Mouse (Mus musculus) forebrain, embryonic 14.5 days (tissue): ENCODE results near the gene Nek3. TPM values are rescaled to one million over a fixed set of nuclear protein-coding genes. Genes with fewer than 3 reads are reported as not detected.
"Not testable (repeated sequence)": the region's sequence is repeated elsewhere in the genome, so short reads cannot be mapped to it uniquely, and the experiment has no call there.

ENCODE experiments used
- ATAC-seq: fragments of 200-750 bp; cut with Nextera tagmentation; 2 replicates; pipeline ENCODE4 v1.8.0; 2017; ENCODE audit warnings: mild to moderate bottlenecking, moderate library complexity
- DNase-seq: peaks from one replicate; pipeline ENCODE4 v3.0.0-alpha.2; 2015; ENCODE audit warnings: low spot score
- H3K27ac ChIP-seq: fragments of 300-500 bp; sonication (generic); 2 replicates; pipeline ENCODE4 v1.5.1; 2014; ENCODE audit warnings: low read depth, mild to moderate bottlenecking, control low read depth, low read length, moderate library complexity
- H3K27me3 ChIP-seq: fragments of 300-500 bp; sonication (generic); replicated peaks from 2 replicates; pipeline ENCODE4 v1.6.1; 2014; ENCODE audit warnings: low read length, control low read depth, mixed read lengths; ENCODE audit not compliant: control insufficient read depth, insufficient read depth
- H3K36me3 ChIP-seq: fragments of 300-500 bp; sonication (generic); 2 replicates; pipeline ENCODE4 v1.6.1; 2014; ENCODE audit warnings: low read length, control low read depth; ENCODE audit not compliant: control insufficient read depth, insufficient read depth
- H3K4me1 ChIP-seq: fragments of 300-500 bp; sonication (generic); 2 replicates; pipeline ENCODE4 v1.6.1; 2014; ENCODE audit warnings: antibody characterized with exemption, low read length, control low read depth; ENCODE audit not compliant: control insufficient read depth, insufficient read depth
- H3K4me2 ChIP-seq: fragments of 300-500 bp; sonication (generic); 2 replicates; pipeline ENCODE4 v1.6.1; 2014; ENCODE audit warnings: mild to moderate bottlenecking, control low read depth, low read length
- H3K4me3 ChIP-seq: fragments of 300-500 bp; sonication (generic); 2 replicates; pipeline ENCODE4 v1.5.1; 2014; ENCODE audit warnings: low read depth, low read length, control low read depth
- H3K9ac ChIP-seq: fragments of 300-500 bp; sonication (generic); 2 replicates; pipeline ENCODE4 v1.6.1; 2014; ENCODE audit warnings: mild to moderate bottlenecking, low read length, control low read depth, moderate library complexity
- H3K9me3 ChIP-seq: fragments of 300-500 bp; sonication (generic); replicated peaks from 2 replicates; pipeline ENCODE4 v1.6.1; 2016; ENCODE audit warnings: low read length, control low read depth, mixed read lengths; ENCODE audit not compliant: control insufficient read depth
- WGBS: fragments of 180-500 bp; shearing (Covaris S2); extraction: QIAGEN DNeasy Blood & Tissue Kit; methylation state at CpG from one replicate; pipeline ENCODE4 v1.1.7; 2014; 5-methylcytosine and 5-hydroxymethylcytosine counted together
- polyA plus RNA-seq: library from polyadenylated mRNA; unstranded; fragments of >200 nt; fragmentation: Nextera tagmentation; extraction: Ambion mirVana; gene quantifications from 2 replicates; pipeline ENCODE4 v1.2.1, GENCODE M21; 2014

The Nek3 gene
- polyA plus RNA-seq, 1 experiment from 2014 or later: 7.9 TPM

DNA sequence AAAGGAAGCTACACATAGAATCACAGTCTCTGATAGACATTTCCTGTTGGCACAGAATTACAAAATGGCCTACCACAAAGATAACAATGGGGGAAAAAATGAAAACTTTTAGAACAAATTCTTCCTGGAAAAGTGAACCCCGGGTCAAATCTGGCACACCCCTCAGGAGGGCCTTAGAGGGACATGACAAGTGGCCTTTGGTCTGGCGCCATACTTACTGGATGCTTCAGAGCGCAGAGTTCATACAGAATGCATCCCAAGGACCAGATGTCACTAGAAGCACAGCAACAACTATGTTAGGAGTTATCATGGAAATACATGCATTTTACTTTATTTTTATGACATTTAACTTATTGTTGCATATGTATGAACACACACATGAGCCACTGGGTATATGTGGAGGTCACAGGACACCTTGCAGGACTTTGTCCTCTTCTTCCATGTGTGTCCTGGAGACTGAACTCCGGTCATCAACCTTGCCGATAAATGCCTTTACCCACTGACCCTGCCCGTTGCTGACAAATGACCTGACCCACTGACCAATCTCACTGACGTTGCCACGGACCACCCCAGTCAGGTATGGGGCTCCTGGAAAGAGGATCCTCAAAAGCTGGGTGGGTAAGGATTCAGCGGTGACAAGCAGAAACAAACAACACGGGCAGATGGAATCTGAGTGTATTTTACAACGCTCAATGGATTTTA, 16.4 kb downstream of the Nek3 start:
- H3K4me1 ChIP-seq: no peaks in the 10 kb centered on the region
- no peak overlapping the region for H3K4me2 ChIP-seq
- 0 out of 2 replicates have a peak, but pooled peaks cover 5% of the 10 kb centered on the region for H3K36me3 ChIP-seq
- ATAC-seq (no peak), DNase-seq (no peak)
- H3K27ac ChIP-seq: no peak overlapping the region
- no peaks in the 10 kb centered on the region for H3K27me3 ChIP-seq
- H3K9ac ChIP-seq: no peak overlapping the region
- H3K9me3 ChIP-seq: no peaks in the 10 kb centered on the region
- no peak overlapping the region for H3K4me3 ChIP-seq
- WGBS: 87% methylated on average over 11 of the region's 11 CpGs

DNA sequence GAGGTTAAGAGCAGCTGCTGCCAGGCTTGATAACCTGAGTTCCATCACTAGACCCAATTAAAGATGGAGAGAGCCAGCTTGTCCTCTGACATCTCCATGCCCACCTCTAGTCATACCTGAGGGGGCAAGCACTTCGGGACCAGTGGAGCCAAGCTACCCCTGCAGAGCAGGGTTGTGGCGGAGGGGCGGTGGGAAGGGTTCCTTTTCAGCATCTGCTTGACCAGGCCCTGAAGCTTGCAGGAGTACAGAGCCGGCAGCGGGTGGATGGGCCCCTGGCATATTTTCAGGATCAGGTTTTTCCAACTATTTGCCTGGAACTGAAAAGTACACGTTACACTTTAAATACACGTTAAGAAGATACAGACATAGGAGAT, 17.9 kb downstream of the Nek3 start:
- DNase-seq: no peak
- WGBS: 94% methylated on average over 7 of the region's 7 CpGs

DNA sequence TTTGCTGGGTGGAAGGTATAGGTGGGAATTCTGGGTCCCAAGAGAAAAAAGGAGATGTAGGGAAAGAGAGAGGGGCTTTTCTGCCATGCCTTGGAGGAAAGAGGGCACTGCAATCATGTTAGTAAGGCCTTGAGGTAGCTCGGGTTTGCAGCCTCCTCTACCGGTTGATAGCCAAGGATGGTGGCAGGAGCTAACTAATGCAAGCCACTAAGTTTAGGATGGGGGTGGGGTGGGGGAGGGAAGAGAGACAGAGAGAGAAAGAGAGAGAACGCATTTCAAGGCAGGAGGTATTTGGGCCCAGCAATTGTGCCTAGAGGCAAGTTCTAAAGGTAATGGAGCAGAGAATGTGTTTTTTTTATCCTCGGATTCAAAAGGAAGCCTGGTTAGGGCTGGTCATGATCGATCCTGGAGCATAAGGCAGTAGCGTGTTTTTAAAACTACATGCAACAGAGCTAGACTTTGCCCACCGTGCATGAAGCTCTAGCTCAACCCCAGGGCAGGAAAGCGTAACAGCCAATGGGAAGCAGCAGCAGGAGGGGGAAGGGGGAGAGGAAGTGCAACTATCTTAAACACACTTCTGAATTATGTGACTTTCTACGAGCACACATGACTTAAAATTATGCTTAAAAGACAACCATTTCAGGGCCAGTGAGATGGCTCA, 18.4 kb downstream of the Nek3 start:
- H3K4me1 ChIP-seq: no peaks in the 10 kb centered on the region
- ATAC-seq (no peak), DNase-seq (no peak)
- no peak overlapping the region for H3K9ac ChIP-seq
- 82% methylated on average over 9 of the region's 9 CpGs for WGBS
- H3K9me3 ChIP-seq: no peaks in the 10 kb centered on the region
- H3K27ac ChIP-seq: no peak overlapping the region
- H3K4me2 ChIP-seq: no peak overlapping the region
- no peaks in the 10 kb centered on the region for H3K27me3 ChIP-seq
- 0 out of 2 replicates have a peak, but pooled peaks cover 6% of the 10 kb centered on the region for H3K36me3 ChIP-seq
- H3K4me3 ChIP-seq: no peak overlapping the region

More for the DNA sequence above, 17.9 kb downstream of the Nek3 start:
- no peaks in the 10 kb centered on the region for H3K9me3 ChIP-seq
- H3K27me3 ChIP-seq: no peaks in the 10 kb centered on the region
- ATAC-seq: no peak
- H3K36me3 ChIP-seq: 0 out of 2 replicates have a peak, but pooled peaks cover 5% of the 10 kb centered on the region
- no peaks in the 10 kb centered on the region for H3K4me1 ChIP-seq
- no peak overlapping the region for H3K9ac ChIP-seq
- H3K4me2 ChIP-seq: no peak overlapping the region
- no peak overlapping the region for H3K4me3 ChIP-seq
- H3K27ac ChIP-seq: no peak overlapping the region

DNA sequence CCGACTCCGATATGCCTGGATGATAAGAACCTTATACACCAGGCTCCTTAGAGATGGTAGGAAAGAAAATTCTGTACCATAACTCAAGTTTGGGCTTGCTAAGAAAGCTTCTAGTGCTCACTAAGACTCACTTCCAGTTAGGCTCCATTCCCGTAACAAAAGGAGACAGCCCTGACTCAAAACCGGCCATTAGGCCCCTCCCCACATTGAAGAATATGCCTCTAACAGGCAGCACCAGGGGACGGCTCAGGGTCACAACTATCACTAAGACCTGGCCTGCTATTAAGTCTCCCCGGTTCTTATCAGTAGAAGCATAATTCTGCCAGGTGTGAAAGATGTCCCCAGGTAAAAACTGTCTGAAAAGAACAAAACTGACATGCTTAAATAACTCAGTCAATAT, 20.4 kb downstream of the Nek3 start:
- Histone ChIP-seq H3K4me2 (no peak overlapping the region), H3K27ac (no peak overlapping the region), H3K36me3 (0 out of 2 replicates have a peak, but pooled peaks cover 10% of the 10 kb centered on the region), H3K9ac (no peak overlapping the region), H3K9me3 (no peaks in the 10 kb centered on the region), H3K4me3 (no peak overlapping the region), H3K4me1 (no peaks in the 10 kb centered on the region), H3K27me3 (no peaks in the 10 kb centered on the region)
- DNase-seq (no peak), ATAC-seq (no peak)
- WGBS: 80% methylated on average over 6 of the region's 6 CpGs

DNA sequence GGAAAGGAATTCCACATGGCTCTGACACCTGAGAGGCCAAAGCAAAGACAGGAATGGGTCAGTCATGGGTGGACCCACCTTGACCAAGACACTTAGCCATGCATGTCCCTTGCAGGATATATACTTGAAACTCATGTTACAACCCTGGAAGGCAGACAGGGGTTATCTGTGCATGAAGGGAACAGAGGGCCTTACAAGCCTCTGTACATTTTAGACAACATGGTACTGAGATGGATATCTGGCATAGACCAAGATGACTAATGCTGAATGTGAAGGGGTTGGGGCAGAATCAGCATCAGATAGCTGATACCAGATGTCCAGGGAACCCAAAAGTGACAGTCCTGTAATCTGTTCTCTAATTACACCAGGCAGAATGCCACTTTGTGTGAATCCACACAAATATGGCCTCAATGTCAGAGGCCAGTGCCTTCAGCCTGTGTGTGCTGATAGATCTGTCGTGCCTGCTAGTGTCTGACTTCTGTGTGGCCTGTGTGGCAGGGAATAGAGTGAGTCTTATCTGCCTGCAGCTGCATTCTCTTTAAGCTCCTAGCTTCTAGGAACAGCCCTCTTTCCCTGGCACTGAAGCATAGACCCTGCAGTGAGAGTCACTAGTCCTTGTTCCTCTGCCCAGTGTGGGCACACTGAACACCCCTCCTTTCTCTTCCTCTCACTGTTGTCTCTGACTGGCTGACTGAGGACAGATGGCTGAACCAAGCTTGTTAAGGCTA, 22.3 kb downstream of the Nek3 start:
- H3K4me3 ChIP-seq: no peak overlapping the region

DNA sequence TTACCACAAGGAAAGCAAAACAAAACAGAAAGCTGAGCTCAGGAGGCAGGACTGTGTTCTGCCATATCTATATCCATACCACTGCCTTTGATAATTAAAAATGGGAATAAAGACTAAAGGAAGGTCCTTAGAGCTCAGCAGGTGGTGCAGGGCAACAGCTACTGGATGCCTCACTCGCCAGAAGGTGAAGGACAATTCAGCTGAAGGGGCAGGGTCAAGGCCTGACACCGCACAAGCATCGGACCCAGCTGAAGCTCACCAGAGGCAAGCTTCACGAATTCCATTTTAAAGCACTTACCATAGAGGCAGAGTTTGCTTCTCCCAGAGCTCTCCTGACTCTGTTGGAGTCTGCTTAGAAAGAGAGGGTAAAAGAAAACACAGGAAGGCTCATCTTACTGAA, 23.6 kb downstream of the Nek3 start:
- 85% methylated on average over 4 of the region's 4 CpGs for WGBS
- H3K4me2 ChIP-seq: no peak overlapping the region

More for the DNA sequence above, 22.3 kb downstream of the Nek3 start:
- H3K36me3 ChIP-seq: 0 out of 2 replicates have a peak, but pooled peaks cover 10% of the 10 kb centered on the region
- H3K4me2 ChIP-seq: no peak overlapping the region
- no peaks in the 10 kb centered on the region for H3K27me3 ChIP-seq
- DNase-seq (no peak), ATAC-seq (no peak)
- no peaks in the 10 kb centered on the region for H3K4me1 ChIP-seq
- WGBS: 100% methylated on average over 1 of the region's 1 CpGs
- no peak overlapping the region for H3K9ac ChIP-seq
- no peak overlapping the region for H3K27ac ChIP-seq
- H3K9me3 ChIP-seq: no peaks in the 10 kb centered on the region

DNA sequence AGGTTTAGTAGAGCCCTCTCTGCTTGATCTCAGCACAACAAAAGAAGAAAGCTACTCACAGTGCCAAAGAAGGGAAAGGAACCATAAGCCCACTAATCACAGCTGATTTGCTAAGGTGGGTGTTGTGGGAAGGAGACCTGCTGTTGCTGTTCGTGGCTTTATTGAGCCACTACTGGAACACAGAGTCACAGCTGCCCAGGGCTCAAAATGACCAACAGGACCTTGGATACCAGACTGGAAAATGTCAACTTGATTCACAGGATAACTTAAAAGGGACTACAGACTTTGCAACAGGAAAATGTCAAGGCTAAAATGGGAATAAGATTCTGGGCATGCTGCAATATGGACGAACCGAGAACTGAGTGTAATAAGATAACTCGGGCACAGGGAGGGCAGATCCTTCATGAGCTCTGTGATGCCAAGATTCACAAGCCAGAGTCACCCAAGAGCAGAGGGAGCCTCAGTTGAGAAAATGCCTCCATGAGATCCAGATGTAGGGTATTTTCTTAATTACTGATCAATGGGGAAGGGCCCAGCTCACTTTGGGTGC, 24.3 kb downstream of the Nek3 start:
- ATAC-seq (no peak), DNase-seq (no peak)
- H3K27me3 ChIP-seq: no peaks in the 10 kb centered on the region
- H3K4me1 ChIP-seq: no peaks in the 10 kb centered on the region
- no peak overlapping the region for H3K27ac ChIP-seq
- H3K9ac ChIP-seq: no peak overlapping the region
- 90% methylated on average over 4 of the region's 4 CpGs for WGBS
- H3K9me3 ChIP-seq: no peaks in the 10 kb centered on the region
- no peak overlapping the region for H3K4me3 ChIP-seq
- 0 out of 2 replicates have a peak, but pooled peaks cover 6% of the 10 kb centered on the region for H3K36me3 ChIP-seq
- H3K4me2 ChIP-seq: no peak overlapping the region

More for the DNA sequence above, 23.6 kb downstream of the Nek3 start:
- Histone ChIP-seq H3K9ac (no peak overlapping the region), H3K4me1 (no peaks in the 10 kb centered on the region), H3K36me3 (0 out of 2 replicates have a peak, but pooled peaks cover 6% of the 10 kb centered on the region), H3K27ac (no peak overlapping the region), H3K27me3 (no peaks in the 10 kb centered on the region), H3K9me3 (no peaks in the 10 kb centered on the region), H3K4me3 (no peak overlapping the region)
- DNase-seq (no peak), ATAC-seq (no peak)

DNA sequence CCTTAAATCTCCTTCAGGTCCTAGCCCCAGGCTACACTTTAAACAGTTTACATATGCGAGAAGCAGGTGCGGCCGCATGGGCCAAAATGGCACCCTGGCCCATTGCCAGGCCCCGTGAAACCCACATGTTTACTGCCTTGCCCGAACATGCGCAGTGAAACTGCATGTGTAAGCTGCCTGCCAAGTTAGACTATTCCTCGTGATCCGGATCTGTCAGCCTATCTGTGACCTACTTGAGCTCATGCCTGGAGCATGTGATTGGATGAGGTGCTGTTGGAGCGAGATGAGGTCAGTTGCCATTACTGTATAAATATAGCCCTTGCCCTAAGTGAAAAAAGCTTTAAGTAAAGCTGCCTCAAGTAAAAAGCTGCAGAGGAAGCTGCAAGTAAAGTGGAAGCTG, 29.8 kb downstream of the Nek3 start:
- H3K27ac ChIP-seq, H3K27me3 ChIP-seq, H3K4me1 ChIP-seq, H3K4me2 ChIP-seq, H3K9me3 ChIP-seq, H3K36me3 ChIP-seq, DNase-seq, H3K4me3 ChIP-seq, H3K9ac ChIP-seq: not testable (repeated sequence)
- peak; percentile 32; the same call in 1 of the 2 replicates for ATAC-seq
- WGBS: 86% methylated on average over 9 of the region's 9 CpGs
